Mouse (Mus musculus): ENCODE measurements around the gene Rilpl1. TPM values are rescaled to one million over a fixed set of nuclear protein-coding genes. Genes with fewer than 3 reads are reported as not detected.

Rilpl1 gene
- polyA plus RNA-seq, 1 experiment from 2014 or later, result 21.8 TPM

GRCm38 (mm10) chr5:124540905-124541601 is 9.9 kb upstream of the Rilpl1 start:
- peak overlapping the region; percentile 89 for H3K27ac ChIP-seq

GRCm38 (mm10) chr5:124540383-124540786 is 9.2 kb upstream of the Rilpl1 start, which contains the start of gene Tmed2:
TSS of gene Tmed2 (plus strand) at chr5:124540695.
- Histone ChIP-seq H3K36me3 (peaks cover 26% of the 10 kb centered on the region), H3K27me3 (no peaks in the 10 kb centered on the region), H3K4me2 (peak within 1 kb of the TSS; percentile 67), H3K9ac (peak within 1 kb of the TSS; percentile 84), H3K27ac (peak within 1 kb of the TSS; percentile 89), H3K9me3 (replicated peaks) (no peaks in the 10 kb centered on the region), H3K4me1 (peaks cover 21% of the 10 kb centered on the region), H3K4me3 (replicated peaks) (peak within 1 kb of the TSS; percentile 98)
- ATAC-seq (replicated peaks; ENCODE audit: low FRiP score), result peak; percentile 95
- under 1% methylated on average over 35 of the region's 35 CpGs for WGBS

More at GRCm38 (mm10) chr5:124540905-124541601, 9.9 kb upstream of the Rilpl1 start:
- H3K9ac ChIP-seq, result peak overlapping the region; percentile 84
- under 1% methylated on average over 81 of the region's 89 CpGs for WGBS
- peak overlapping the region; percentile 67 for H3K4me2 ChIP-seq
- peaks cover 32% of the 10 kb centered on the region for H3K36me3 ChIP-seq
- peak; percentile 82 for ATAC-seq (replicated peaks; ENCODE audit: low FRiP score)
- H3K27me3 ChIP-seq, result no peaks in the 10 kb centered on the region
- peaks cover 21% of the 10 kb centered on the region for H3K4me1 ChIP-seq
- H3K4me3 ChIP-seq (replicated peaks), result peak overlapping the region; percentile 98
- H3K9me3 ChIP-seq (replicated peaks), result no peaks in the 10 kb centered on the region

GRCm38 (mm10) chr5:124539905-124540304 is 8.7 kb upstream of the Rilpl1 start:
- Histone ChIP-seq H3K4me1 (peaks cover 21% of the 10 kb centered on the region), H3K4me2 (peak overlapping the region; percentile 60), H3K27me3 (no peaks in the 10 kb centered on the region), H3K27ac (peak overlapping the region; percentile 89; the same call in 1 of the 2 replicates), H3K9ac (0 out of 2 replicates have a peak overlapping the region, but pooled peaks have one; percentile 36), H3K4me3 (replicated peaks) (peak overlapping the region; percentile 98), H3K36me3 (peaks cover 21% of the 10 kb centered on the region), H3K9me3 (replicated peaks) (no peaks in the 10 kb centered on the region)
- no peak for ATAC-seq (replicated peaks; ENCODE audit: low FRiP score)
- 73% methylated on average over 4 of the region's 4 CpGs for WGBS

GRCm38 (mm10) chr5:124538813-124539792 is 7.9 kb upstream of the Rilpl1 start:
- no peak overlapping the region for H3K4me3 ChIP-seq (replicated peaks)
- H3K4me2 ChIP-seq, result no peak overlapping the region
- no peak for ATAC-seq (replicated peaks; ENCODE audit: low FRiP score)
- peaks cover 21% of the 10 kb centered on the region for H3K4me1 ChIP-seq
- peaks cover 13% of the 10 kb centered on the region for H3K36me3 ChIP-seq
- 83% methylated on average over 16 of the region's 16 CpGs for WGBS
- no peak overlapping the region for H3K9ac ChIP-seq
- H3K9me3 ChIP-seq (replicated peaks), result no peaks in the 10 kb centered on the region
- no peaks in the 10 kb centered on the region for H3K27me3 ChIP-seq
- H3K27ac ChIP-seq, result no peak overlapping the region

- H3K27me3 ChIP-seq, result no peaks in the 10 kb centered on the region
- peak overlapping the region; percentile 78 for H3K27ac ChIP-seq
- no peaks in the 10 kb centered on the region for H3K9me3 ChIP-seq (replicated peaks)
- H3K4me3 ChIP-seq (replicated peaks), result peak overlapping the region; percentile 27
- peak overlapping the region; percentile 41; the same call in 1 of the 2 replicates for H3K9ac ChIP-seq
- ATAC-seq (replicated peaks; ENCODE audit: low FRiP score), result no peak
- no peaks in the 10 kb centered on the region for H3K36me3 ChIP-seq
- WGBS, result 3% methylated on average over 17 of the region's 17 CpGs
- peak overlapping the region; percentile 58 for H3K4me2 ChIP-seq
- H3K4me1 ChIP-seq, result peaks cover 26% of the 10 kb centered on the region
Measured at GRCm38 (mm10) chr5:124536776-124537175, 5.6 kb upstream of the Rilpl1 start.

GRCm38 (mm10) chr5:124535016-124535415 is 3.8 kb upstream of the Rilpl1 start:
- H3K9me3 ChIP-seq (replicated peaks), result no peaks in the 10 kb centered on the region
- no peak overlapping the region for H3K27ac ChIP-seq
- H3K27me3 ChIP-seq, result no peaks in the 10 kb centered on the region
- peaks cover 36% of the 10 kb centered on the region for H3K4me1 ChIP-seq
- 74% methylated on average over 5 of the region's 5 CpGs for WGBS
- no peak overlapping the region for H3K4me3 ChIP-seq (replicated peaks)
- H3K36me3 ChIP-seq, result no peaks in the 10 kb centered on the region
- ATAC-seq (replicated peaks; ENCODE audit: low FRiP score), result no peak
- no peak overlapping the region for H3K9ac ChIP-seq
- no peak overlapping the region for H3K4me2 ChIP-seq

- H3K36me3 ChIP-seq, result peaks cover under 1% of the 10 kb centered on the region; the same call in 1 of the 2 replicates
- 0 out of 2 replicates have a peak overlapping the region, but pooled peaks have one; percentile 2 for H3K4me3 ChIP-seq (replicated peaks)
- 0 out of 2 replicates have a peak overlapping the region, but pooled peaks have one; percentile 91 for H3K4me2 ChIP-seq
- H3K9me3 ChIP-seq (replicated peaks), result no peaks in the 10 kb centered on the region
- peak overlapping the region; percentile 92 for H3K27ac ChIP-seq
- H3K27me3 ChIP-seq, result no peaks in the 10 kb centered on the region
- H3K9ac ChIP-seq, result no peak overlapping the region
- ATAC-seq (replicated peaks; ENCODE audit: low FRiP score), result no peak
- 31% methylated on average over 7 of the region's 7 CpGs for WGBS
- H3K4me1 ChIP-seq, result peaks cover 60% of the 10 kb centered on the region
Measured at GRCm38 (mm10) chr5:124532451-124532850, 1.3 kb upstream of the Rilpl1 start.

- Histone ChIP-seq H3K4me1 (peaks cover 58% of the 10 kb centered on the region), H3K4me2 (peak overlapping the region; percentile 91), H3K27me3 (no peaks in the 10 kb centered on the region), H3K9me3 (replicated peaks) (no peaks in the 10 kb centered on the region), H3K36me3 (peaks cover 5% of the 10 kb centered on the region; the same call in 1 of the 2 replicates), H3K9ac (peak overlapping the region; percentile 81), H3K4me3 (replicated peaks) (peak overlapping the region; percentile 90), H3K27ac (peak overlapping the region; percentile 92)
- peak; percentile 50; the same call in 1 of the 2 replicates for ATAC-seq (replicated peaks; ENCODE audit: low FRiP score)
- 10% methylated on average over 14 of the region's 14 CpGs for WGBS
Measured at GRCm38 (mm10) chr5:124531583-124531930, 366 bp upstream of the Rilpl1 start.

- H3K9ac ChIP-seq, result peak overlapping the region; percentile 81; the same call in 1 of the 2 replicates
- 39% methylated on average over 8 of the region's 8 CpGs for WGBS
- H3K9me3 ChIP-seq (replicated peaks), result no peaks in the 10 kb centered on the region
- peak overlapping the region; percentile 90 for H3K4me3 ChIP-seq (replicated peaks)
- ATAC-seq (replicated peaks; ENCODE audit: low FRiP score), result no peak
- peak overlapping the region; percentile 92 for H3K27ac ChIP-seq
- peaks cover 5% of the 10 kb centered on the region; the same call in 1 of the 2 replicates for H3K36me3 ChIP-seq
- peak overlapping the region; percentile 91 for H3K4me2 ChIP-seq
- H3K4me1 ChIP-seq, result peaks cover 57% of the 10 kb centered on the region
- no peaks in the 10 kb centered on the region for H3K27me3 ChIP-seq
Measured at GRCm38 (mm10) chr5:124529697-124530096, 1.5 kb downstream of the Rilpl1 start.

- H3K4me1 ChIP-seq, result peaks cover 57% of the 10 kb centered on the region
- peak overlapping the region; percentile 92 for H3K27ac ChIP-seq
- peaks cover 5% of the 10 kb centered on the region; the same call in 1 of the 2 replicates for H3K36me3 ChIP-seq
- H3K27me3 ChIP-seq, result no peaks in the 10 kb centered on the region
- peak overlapping the region; percentile 25 for H3K9ac ChIP-seq
- peak overlapping the region; percentile 90 for H3K4me3 ChIP-seq (replicated peaks)
- no peaks in the 10 kb centered on the region for H3K9me3 ChIP-seq (replicated peaks)
- H3K4me2 ChIP-seq, result peak overlapping the region; percentile 91
- ATAC-seq (replicated peaks; ENCODE audit: low FRiP score), result no peak; the same call in 1 of the 2 replicates
- 5% methylated on average over 8 of the region's 8 CpGs for WGBS
Measured at GRCm38 (mm10) chr5:124529191-124529651, 2.0 kb downstream of the Rilpl1 start.

- WGBS, result 15% methylated on average over 9 of the region's 9 CpGs
- Histone ChIP-seq H3K27ac (peak overlapping the region; percentile 92), H3K36me3 (peaks cover 6% of the 10 kb centered on the region), H3K27me3 (no peaks in the 10 kb centered on the region), H3K9ac (peak overlapping the region; percentile 25), H3K4me3 (replicated peaks) (peak overlapping the region; percentile 90), H3K4me1 (peaks cover 57% of the 10 kb centered on the region), H3K4me2 (peak overlapping the region; percentile 91), H3K9me3 (replicated peaks) (no peaks in the 10 kb centered on the region)
- ATAC-seq (replicated peaks; ENCODE audit: low FRiP score), result no peak
Measured at GRCm38 (mm10) chr5:124528791-124529190, 2.4 kb downstream of the Rilpl1 start.
